21 mouse cellular contexts compared by ENCODE assay signal in the genomic region with DNA sequence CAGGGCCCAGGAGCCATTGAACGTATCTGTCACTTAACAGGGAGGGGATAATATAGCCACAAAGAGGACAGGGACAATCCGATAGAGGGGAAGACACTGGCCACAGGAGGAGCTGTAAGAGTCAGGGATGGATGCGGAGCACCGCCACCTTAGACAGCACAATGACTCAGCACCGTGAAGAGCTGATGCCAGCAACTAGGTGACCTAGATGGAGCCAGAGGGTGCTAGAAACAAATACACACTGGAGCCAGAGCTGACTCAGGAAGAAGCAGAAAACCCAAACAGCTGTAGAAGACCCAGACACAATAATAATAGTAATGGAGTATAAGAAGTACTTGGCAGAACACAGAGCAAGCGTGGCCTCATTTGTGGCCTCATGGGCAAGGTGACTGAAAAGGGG.
"Had no signal": no experiment of that assay in that cellular context is flagged by ENCODE, and none has a peak within 500 bp of the region (broad histone marks: within the 10 kb centered on the region; RNA-seq: fewer than 3 reads in every experiment).

No protein-coding gene starts in this region.

- ATAC-seq: intestine, embryonic 16.5 days; liver, embryonic 12.5 days; midbrain, embryonic 13.5 days had no signal

- H3K27ac ChIP-seq: kidney, postnatal 0 days; layer of hippocampus, adult 2 months; limb, embryonic 10.5 days; limb, embryonic 13.5 days; liver, embryonic 12.5 days; liver, embryonic 15.5 days; lung, embryonic 15.5 days; midbrain, embryonic 13.5 days; stomach, embryonic 15.5 days had no signal

- H3K9me3 ChIP-seq: limb, embryonic 10.5 days; limb, embryonic 13.5 days; liver, embryonic 12.5 days; liver, embryonic 15.5 days; lung, embryonic 15.5 days; midbrain, embryonic 13.5 days; stomach, embryonic 15.5 days had no signal

- H3K9ac ChIP-seq: limb, embryonic 13.5 days; liver, embryonic 12.5 days; liver, embryonic 15.5 days; lung, embryonic 15.5 days; midbrain, embryonic 13.5 days; stomach, embryonic 15.5 days had no signal

- H3K4me3 ChIP-seq: layer of hippocampus, adult 2 months; limb, embryonic 10.5 days; limb, embryonic 13.5 days; liver, embryonic 12.5 days; liver, embryonic 15.5 days; lung, embryonic 15.5 days; midbrain, embryonic 13.5 days; stomach, embryonic 15.5 days had no signal

- DNase-seq: kidney, adult 18-20 months; kidney, adult 9 months; kidney, postnatal 25 days; layer of hippocampus, postnatal 36 days; liver; lung, adult 18-20 months; lung, postnatal 10 days; lung, postnatal 36 days; right cerebral cortex, postnatal 14 days; spleen, adult 18-20 months; thymus, postnatal 36 days had no signal

- H3K27me3 ChIP-seq: limb, embryonic 13.5 days; liver, embryonic 12.5 days; liver, embryonic 15.5 days; lung, embryonic 15.5 days; midbrain, embryonic 13.5 days; stomach, embryonic 15.5 days had no signal

- H3K4me1 ChIP-seq: limb, embryonic 13.5 days; lung, embryonic 15.5 days had no signal

- H3K36me3 ChIP-seq: limb, embryonic 10.5 days; limb, embryonic 13.5 days; liver, embryonic 12.5 days; liver, embryonic 15.5 days; lung, embryonic 15.5 days; midbrain, embryonic 13.5 days; stomach, embryonic 15.5 days had no signal
